Mouse (Mus musculus) left cerebral cortex, adult 2 months (tissue): Measurements from ENCODE around the gene Gh. TPM values are rescaled to one million over a fixed set of nuclear protein-coding genes. Genes with fewer than 3 reads are reported as not detected.
A peak's percentile ranks its signal among the peaks of the same experiment; 100 is the strongest.

ENCODE experiments used
- DNase-seq, 2 experiments: peaks; one replicate each; pipeline ENCODE4 v3.0.0; 2021 to 2022; ENCODE audit warnings: low spot score in 2 of 2, mixed read lengths in 1 of 2; ENCODE audit errors: extremely low spot score in 1 of 2
- H3K27ac ChIP-seq: fragments of 200-600 bp; 2 replicates; pipeline ENCODE4 v1.8.1; 2022
- H3K4me3 ChIP-seq: fragments of 200-600 bp; 2 replicates; pipeline ENCODE4 v1.8.1; 2022
- CTCF ChIP-seq: fragments of 200-600 bp; IDR thresholded peaks from 2 replicates; pipeline ENCODE4 v1.8.1; 2022; ENCODE audit warnings: antibody characterized with exemption, mild to moderate bottlenecking, moderate library complexity
- intact Hi-C: fragments of 180-260 bp; cut with DNase I; formaldehyde crosslinking; loops from one replicate; pipeline ENCODE4 v1.15.1; 2025
- total RNA-seq, 2 experiments: library from RNA; stranded (reverse); gene quantifications; 2 replicates each; pipeline ENCODE4 v1.2.3; 2021

Gene Gh
- total RNA-seq, 2 experiments from 2014 or later = not detected

GRCm38 (mm10) chr11:106307432-106307831 is 5.8 kb upstream of the Gh start:
- no peak for DNase-seq
- H3K4me3 ChIP-seq = no peak overlapping the region
- TF ChIP-seq CTCF = no peak
- H3K27ac ChIP-seq = no peak overlapping the region
- intact Hi-C loops = no loop called here

- intact Hi-C loops = no loop called here
- no peak for TF ChIP-seq CTCF
- Histone ChIP-seq H3K27ac (no peak overlapping the region), H3K4me3 (no peak overlapping the region)
- no peak for DNase-seq
These were observed 5.1 kb upstream of the Gh start for GRCm38 (mm10) chr11:106306758-106307157.

GRCm38 (mm10) chr11:106306065-106306385 is 4.4 kb upstream of the Gh start:
- TF ChIP-seq CTCF = no peak
- intact Hi-C loops = no loop called here
- no peak for DNase-seq
- Histone ChIP-seq H3K27ac (no peak overlapping the region), H3K4me3 (no peak overlapping the region)

GRCm38 (mm10) chr11:106305348-106306064 is 3.8 kb upstream of the Gh start:
- no peak for TF ChIP-seq CTCF
- no peak overlapping the region for H3K27ac ChIP-seq
- DNase-seq = no peak
- intact Hi-C loops = no loop called here
- H3K4me3 ChIP-seq = no peak overlapping the region

- no peak overlapping the region for H3K4me3 ChIP-seq
- H3K27ac ChIP-seq = no peak overlapping the region
- intact Hi-C loops = loop anchor here (2.0 to 5.0 kb wide), 2 partner anchors 65 to 88 kb away; partner anchors contain the start of gene Prr29
- peak; percentile 66 for TF ChIP-seq CTCF
- DNase-seq = peak; percentile 22 to 59
These were observed 969 bp upstream of the Gh start for GRCm38 (mm10) chr11:106302634-106303033.

GRCm38 (mm10) chr11:106291861-106292260 is 9.8 kb downstream of the Gh start:
- no peak for DNase-seq
- Histone ChIP-seq H3K4me3 (no peak overlapping the region), H3K27ac (no peak overlapping the region)
- intact Hi-C loops = no loop called here
- TF ChIP-seq CTCF = no peak; the same call in 1 of the 2 replicates

GRCm38 (mm10) chr11:106290376-106290775 is 11.3 kb downstream of the Gh start:
- intact Hi-C loops = no loop called here
- no peak overlapping the region for H3K27ac ChIP-seq
- H3K4me3 ChIP-seq = no peak overlapping the region
- DNase-seq = no peak
- no peak for TF ChIP-seq CTCF

GRCm38 (mm10) chr11:106289369-106289768 is 12.3 kb downstream of the Gh start:
- no peak for DNase-seq
- H3K4me3 ChIP-seq = no peak overlapping the region
- intact Hi-C loops = no loop called here
- H3K27ac ChIP-seq = no peak overlapping the region
- TF ChIP-seq CTCF = peak; percentile 2; the same call in 1 of the 2 replicates

GRCm38 (mm10) chr11:106286987-106287386 is 14.7 kb downstream of the Gh start:
- Histone ChIP-seq H3K27ac (no peak overlapping the region), H3K4me3 (no peak overlapping the region)
- intact Hi-C loops = no loop called here
- no peak for TF ChIP-seq CTCF
- no peak for DNase-seq

- H3K27ac ChIP-seq = no peak overlapping the region
- no peak for DNase-seq
- intact Hi-C loops = no loop called here
- no peak for TF ChIP-seq CTCF
- no peak overlapping the region for H3K4me3 ChIP-seq
These were observed 15.5 kb downstream of the Gh start for GRCm38 (mm10) chr11:106286206-106286605.

- H3K27ac ChIP-seq = no peak overlapping the region
- DNase-seq = no peak
- intact Hi-C loops = no loop called here
- no peak for TF ChIP-seq CTCF
- H3K4me3 ChIP-seq = no peak overlapping the region
These were observed 17.5 kb downstream of the Gh start for GRCm38 (mm10) chr11:106284126-106284525.

- Histone ChIP-seq H3K27ac (no peak overlapping the region), H3K4me3 (no peak overlapping the region)
- TF ChIP-seq CTCF = no peak
- intact Hi-C loops = no loop called here
- DNase-seq = no peak
These were observed 18.3 kb downstream of the Gh start for GRCm38 (mm10) chr11:106283371-106283770.

GRCm38 (mm10) chr11:106282452-106282851 is 19.2 kb downstream of the Gh start:
- H3K4me3 ChIP-seq = no peak overlapping the region

More at GRCm38 (mm10) chr11:106282452-106282851, 19.2 kb downstream of the Gh start:
- no peak for DNase-seq
- H3K27ac ChIP-seq = no peak overlapping the region
- TF ChIP-seq CTCF = no peak
- intact Hi-C loops = no loop called here
